Mouse (Mus musculus) liver, adult 2 months (tissue): ENCODE measurements around the gene Tcirg1.

ENCODE experiments used
- CTCF ChIP-seq: fragments of 200-500 bp; IDR thresholded peaks from 2 replicates; pipeline ENCODE4 v1.5.1; 2011; ENCODE audit warnings: low read depth, low read length, control low read depth
- POLR2A ChIP-seq: fragments of 200-500 bp; IDR thresholded peaks from 2 replicates; pipeline ENCODE4 v1.6.1; 2011; ENCODE audit warnings: low read length, control low read depth; ENCODE audit not compliant: insufficient read depth; ENCODE audit errors: extremely low read depth

- TF ChIP-seq CTCF (no peak), POLR2A (no peak)
Measured at GRCm38 (mm10) chr19:3928779-3929178, 21.8 kb upstream of the Tcirg1 start.
